Mouse (Mus musculus) kidney, adult 11 months (tissue): ENCODE results near the gene Itga7.
A peak's percentile ranks its signal among the peaks of the same experiment; 100 is the strongest.

Experiments used
- DNase-seq: peaks from one replicate; pipeline ENCODE4 v3.0.0; 2022

Gene Itga7

DNA sequence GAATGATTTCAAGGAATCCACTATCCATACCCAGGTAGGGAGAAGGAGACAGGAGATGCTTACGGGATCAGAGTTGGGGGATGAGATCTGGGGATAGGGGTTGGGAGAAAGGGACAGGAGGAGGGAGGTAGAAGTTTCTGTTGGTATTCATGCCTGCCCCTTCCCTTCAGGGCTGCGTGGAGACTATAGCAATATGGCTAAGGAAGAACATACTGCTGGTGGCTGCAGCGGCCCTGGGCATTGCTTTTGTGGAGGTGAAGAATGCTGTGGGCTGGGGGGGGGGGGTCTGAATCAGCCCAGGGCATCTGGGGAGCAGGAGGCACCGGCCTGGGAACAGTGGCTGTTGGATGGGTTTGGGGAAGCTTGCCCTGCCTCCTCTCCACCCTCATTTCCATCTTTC, 21.4 kb upstream of the Itga7 start:
- no peak for DNase-seq

DNA sequence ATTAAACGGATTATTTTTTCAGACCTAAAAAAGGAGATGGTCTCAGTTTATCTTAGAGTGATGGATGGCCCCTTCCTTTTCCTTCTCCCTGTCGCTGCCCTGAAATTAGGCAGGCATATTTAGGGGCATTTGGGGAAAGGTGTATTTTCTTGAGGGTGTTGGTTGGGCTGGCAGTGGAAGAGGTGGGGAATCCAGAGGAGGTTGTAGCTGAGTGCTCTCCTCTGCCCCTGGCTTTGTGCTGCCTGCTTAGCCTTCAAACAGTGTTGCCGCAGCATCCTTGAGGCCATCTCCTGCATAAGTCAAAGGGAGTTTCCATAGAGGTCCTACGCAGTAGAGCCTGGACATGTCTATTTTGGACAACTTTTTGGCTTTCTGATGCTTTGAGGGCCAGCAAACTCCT, 20.8 kb upstream of the Itga7 start:
- DNase-seq = no peak

DNA sequence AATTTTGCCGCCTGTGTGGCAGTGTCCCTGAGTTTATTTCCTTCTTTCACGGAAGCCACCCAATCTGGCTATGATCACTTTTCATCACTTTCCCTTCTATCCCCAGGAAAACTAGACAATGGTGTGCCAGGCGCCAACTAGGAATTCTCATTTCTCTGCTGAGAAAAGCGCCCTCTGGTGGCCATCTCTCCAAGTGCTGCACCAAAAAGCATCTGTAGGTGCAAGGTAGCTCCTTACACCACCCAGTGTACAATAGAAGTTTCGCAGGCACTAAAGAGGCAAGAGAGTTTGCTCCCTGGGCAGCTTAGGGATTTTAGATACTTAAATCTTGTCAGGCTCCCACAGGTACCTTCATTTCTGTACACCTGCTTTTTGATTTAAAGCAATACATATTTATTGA, 20.4 kb upstream of the Itga7 start:
- peak; percentile 88 for DNase-seq

DNA sequence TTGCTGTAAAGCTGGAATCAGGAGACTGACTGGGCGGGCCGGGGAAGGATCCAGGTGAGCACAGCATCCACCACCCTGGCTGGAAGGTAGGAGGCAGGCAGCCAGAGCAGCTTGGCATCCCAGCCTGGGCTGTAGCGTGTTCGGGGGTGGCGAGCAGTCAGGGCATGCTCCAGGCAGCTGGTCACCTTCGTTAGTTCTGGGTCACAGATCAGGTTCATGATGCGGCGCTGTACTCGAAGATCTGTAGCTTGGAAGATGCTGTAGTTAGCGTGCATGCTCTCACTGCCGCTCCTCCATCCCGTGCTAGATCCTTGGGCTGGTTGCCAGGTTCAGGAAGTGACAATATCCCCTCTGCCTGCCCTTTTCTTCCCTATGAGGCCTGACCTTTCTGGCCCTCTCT, 19.9 kb upstream of the Itga7 start:
- DNase-seq = peak; percentile 53

DNA sequence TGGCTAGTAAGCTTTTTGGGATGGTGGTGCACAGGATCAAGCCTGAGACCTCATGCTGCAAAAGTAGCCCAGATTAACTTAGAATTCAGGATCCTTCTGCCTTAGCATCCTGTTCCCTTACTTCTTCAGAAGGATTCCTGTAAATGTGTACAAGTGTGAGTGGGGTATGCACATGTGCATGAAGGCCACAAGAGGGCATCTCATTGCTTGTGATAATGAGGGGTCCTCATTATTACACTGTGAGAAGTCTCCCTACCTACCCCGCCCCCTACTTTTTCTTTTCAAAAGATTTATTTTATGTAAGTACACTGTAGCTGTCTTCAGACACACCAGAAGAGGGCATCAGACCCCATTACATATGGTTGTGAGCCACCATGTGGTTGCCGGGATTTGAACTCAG, 18.1 kb upstream of the Itga7 start:
- DNase-seq = peak; percentile 4

DNA sequence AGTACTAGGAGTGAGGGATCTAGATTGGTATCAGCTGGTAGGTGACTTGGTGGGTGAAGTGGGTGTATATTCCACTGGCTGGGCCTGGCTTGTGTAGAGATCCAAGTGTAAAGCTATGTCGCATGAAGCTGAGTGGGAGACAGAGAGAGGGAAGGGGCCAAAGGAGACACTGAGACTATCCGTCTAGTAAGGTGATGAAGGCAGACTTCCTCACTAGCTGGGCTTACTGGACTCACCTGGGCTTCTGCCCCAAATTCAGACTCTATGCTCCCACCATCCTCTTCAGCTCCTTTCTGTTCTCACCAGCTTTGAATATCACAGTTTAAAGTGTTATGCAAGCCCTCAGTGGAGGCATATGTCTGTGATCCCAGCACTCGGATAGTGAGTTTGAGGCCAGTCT, 17.0 kb upstream of the Itga7 start:
- no peak for DNase-seq

DNA sequence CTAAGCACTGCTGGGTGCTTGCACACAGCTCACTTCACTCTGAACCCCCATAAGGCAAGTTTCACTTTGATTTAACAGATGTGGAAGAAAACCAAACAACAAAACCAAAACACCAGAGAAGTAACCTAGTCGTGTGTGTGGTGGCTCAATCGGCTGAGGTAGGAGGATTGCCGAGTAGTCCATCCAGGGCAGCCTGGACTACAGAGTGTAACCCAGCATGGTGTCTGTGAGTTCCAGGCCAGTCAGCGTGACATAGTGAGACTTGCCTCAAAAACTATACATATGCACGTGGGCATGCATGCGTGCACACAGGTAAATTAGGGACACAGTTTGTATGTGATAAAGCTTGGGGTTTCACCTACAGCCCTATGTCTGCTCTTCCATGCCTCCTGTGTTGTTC, 16.2 kb upstream of the Itga7 start:
- DNase-seq = no peak

DNA sequence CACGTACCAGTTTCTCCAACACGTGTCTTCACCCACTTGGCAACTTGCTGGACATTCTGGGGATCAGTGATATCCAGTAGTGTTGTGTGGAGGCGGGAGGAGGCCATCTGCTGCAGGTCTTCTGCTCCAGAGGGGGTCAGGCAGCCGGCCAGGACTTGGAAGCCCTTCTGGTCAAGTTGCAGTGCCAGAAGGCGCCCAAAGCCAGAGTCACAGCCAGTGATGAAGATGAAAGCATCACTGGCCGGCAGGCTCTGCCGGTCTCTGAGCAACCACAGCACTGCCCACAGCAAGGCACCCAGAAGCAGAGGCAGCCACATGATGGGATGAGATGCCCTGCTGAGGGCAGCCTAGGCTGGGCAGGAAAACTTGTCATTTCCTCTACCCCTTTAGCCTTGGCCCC, 15.4 kb upstream of the Itga7 start:
- peak; percentile 60 for DNase-seq

DNA sequence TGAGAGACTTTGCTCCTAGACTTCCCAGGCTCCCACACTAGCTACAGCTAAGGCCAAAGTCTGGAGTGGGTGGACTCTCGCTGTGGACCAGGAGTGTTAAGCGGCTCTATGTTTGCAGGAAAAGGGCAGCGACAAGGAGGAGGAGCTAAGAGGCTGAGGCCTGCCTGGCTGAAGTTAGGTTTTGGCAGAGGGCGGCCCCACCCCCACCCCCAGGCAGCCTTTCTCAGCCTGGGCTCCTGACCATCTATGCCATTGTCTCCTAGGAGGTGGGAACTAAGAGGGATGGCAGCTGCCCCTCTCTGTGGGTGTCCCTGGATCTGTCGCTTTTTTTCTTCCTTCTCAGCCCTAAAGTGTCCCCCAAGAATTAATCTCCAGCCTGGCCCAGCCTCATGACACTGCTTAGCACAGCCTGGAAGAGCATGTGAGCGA, 14.4 kb upstream of the Itga7 start:
- peak; percentile 90 for DNase-seq

DNA sequence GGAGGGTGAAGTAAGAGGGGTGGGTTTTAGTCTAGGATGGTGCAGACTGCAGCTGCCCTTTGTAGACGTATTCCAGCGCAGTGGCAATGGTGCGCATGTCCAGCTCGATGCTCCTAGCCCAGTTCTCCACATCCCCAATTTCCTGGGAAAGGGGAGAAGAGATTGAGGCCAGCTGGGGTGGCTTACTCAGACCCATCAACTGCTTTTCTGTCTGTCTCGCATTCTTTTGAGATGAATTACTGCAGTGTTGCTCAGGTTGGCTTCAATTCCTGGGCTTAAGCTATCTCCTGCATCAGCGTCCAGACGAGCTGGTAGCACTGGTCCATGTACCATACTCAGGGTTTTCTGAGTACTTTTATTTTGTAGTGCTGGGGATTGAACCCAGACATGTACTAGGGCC, 13.7 kb upstream of the Itga7 start:
- peak; percentile 10 for DNase-seq

DNA sequence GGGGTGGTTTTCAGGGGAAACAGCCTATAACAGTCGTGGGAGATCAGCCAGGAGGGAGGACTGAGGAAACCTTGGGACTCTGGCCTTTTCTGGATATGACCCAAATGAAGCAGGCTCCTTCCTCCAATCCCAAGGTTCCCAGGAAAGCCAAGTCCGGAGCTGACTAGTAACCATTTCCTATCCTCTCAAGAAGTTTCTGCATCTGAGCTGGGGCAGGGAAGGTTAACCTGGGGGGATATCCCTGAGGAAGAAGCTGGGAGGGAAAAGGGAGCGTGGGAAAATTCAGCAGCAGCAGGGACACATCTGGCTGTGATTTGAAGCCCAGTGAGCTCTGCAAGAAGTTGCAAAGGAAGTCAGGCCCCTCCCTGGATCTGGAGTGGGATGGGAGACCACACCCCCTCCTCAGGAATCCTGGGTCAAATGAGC, 12.9 kb upstream of the Itga7 start:
- DNase-seq = peak; percentile 72

DNA sequence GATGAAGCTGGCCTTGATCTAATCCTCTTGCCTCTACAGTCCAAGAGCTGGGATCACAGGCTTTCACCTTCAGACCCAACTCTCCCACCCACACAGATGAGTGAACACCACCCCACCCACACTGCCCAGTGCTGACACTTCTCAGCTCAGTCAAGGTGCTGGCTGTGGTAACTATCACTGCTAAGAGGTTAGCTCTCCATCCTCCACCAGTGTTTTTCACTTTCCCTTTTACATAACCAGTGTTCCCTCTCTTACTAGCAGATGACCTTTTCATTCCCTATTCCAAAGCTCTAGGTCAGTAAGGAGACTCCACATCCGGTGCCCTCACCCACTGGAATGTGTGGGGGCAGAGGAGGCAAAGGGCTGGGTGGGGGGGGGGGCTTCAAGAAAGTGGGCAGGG, 12.4 kb upstream of the Itga7 start:
- peak; percentile 28 for DNase-seq

DNA sequence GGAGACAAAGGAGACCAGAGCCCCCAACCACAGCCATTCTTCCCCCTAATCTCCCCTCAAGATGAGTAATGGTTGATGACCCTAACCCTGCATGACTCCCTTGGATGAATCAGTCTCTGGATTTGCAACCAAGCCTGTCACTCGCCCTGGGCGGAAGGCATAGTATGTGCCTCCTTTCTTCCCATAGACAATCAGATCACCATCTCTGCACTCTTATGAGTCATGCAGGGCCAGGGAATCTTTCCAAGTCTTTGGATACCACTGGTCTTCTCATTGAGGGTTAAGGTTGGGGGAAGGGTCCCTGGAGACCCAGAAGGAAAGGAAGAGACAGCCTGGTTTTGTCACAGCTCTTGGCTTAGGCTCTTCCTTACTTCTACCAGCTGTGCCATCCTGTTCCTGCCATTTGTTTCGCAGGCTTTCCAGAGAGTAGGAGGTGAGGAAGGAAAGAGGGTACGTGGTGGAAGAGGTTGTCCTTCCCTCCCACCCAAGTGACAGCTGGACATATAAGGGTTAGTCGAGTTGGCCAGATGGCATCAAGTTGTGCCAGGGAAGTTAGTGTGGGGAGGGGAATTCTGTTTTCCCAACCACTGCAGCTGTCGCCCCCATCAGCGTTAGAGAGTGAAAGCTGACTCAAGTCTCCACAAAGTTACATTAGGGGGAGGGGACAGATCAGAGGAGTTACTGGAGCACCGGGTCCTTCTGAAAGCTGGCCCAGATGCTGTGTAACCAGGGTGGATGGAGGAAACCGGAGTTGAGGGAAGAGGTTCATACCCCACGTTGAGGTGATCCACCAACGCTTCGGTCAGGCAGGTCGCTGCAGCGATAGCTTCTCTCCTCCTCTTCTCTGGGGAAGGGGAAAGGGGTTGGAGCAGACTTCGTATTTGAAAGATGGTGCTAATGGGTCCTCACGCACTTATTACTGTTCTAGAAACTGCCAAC, 11.5 kb upstream of the Itga7 start:
- DNase-seq = peak; percentile 30

DNA sequence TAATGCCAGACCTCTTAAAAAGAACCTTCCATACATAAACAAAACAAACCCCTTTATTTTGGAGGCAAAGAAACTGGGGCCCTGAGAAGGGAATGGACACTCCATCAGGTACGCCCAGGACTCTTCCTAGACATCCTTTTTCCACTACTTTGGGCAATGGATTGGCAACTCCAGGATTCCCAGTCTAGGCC, 10.9 kb upstream of the Itga7 start, which contains the start of gene Rdh5:
Gene Rdh5, minus strand, starts transcription at position 67 of the 191 bp plus-strand sequence.
- DNase-seq = no peak

DNA sequence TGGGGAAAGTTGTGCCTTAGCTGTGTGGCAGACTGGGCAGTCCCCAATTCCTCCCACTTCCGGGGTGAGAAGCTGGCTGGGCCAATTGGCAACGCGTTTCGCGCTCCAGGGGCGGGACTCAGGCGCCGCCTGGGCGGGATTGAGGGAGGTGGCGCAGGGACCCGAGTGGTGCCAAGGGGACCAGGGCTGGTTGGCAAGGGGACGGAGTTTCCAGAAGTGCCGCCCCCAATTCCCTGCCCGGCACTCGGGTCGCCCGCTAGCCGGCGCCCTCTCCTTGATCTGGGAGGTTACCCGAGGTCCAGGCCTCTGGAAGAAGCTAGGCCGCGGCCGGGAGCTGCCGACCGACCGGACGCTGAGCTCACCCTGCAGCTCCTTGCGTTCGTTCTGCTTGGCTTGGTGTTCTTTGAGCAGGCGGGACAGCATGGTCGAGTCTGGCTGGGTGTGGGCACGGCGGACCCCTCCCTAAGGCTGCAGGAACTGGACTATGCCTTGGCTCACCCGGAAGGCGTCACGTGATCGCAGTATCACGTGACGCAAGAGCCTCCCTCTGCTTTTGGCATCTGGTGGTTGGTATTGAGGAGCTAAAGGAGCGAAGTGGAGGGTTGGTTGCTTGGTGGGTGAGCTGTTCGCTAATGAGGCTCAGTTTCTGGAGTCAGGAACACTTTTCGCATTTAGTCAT, 10.5 kb upstream of the Itga7 start:
- DNase-seq = peak; percentile 98

DNA sequence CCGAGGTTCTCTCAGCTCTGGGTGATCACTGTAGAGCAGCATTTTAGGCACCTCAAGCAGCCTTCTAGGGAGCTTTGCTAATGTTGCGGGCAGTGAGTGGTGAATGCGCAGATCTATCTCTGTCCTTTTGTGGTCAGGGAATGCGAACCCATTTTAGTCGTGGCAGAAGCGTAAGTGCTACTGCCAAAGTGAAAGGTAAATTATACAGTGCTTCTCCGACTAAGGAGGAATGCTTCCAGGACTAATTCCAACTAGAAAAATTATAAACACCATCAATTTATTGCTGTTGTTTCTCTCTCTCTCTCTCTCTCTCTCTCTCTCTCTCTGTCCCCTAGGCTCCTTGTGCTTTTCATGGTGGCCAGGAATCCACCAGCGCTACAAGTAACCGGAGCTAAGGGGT, 9.7 kb upstream of the Itga7 start, which contains the start of gene Bloc1s1:
Gene Bloc1s1, minus strand, starts transcription at position 101 of the 400 bp plus-strand sequence.
- no peak for DNase-seq

DNA sequence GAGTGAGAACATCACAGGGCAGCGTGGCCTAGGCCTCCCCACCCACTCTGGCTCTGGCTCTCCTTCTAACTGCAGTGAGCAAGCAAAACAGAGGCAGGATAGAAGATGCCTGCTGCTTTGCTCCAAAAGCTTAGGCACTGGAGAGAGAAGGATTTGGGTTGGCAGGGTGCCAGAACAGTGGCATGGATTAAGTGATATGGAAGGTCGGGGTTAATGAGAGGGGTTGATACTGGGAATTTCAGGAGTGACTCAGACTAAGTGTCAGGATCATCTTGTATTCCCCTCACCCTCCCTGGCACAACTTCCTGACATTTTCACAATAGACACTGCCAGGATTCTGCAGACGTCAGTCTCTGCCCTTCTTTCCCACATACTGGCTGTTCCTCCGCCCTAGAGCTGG, 5.3 kb upstream of the Itga7 start:
- no peak for DNase-seq

DNA sequence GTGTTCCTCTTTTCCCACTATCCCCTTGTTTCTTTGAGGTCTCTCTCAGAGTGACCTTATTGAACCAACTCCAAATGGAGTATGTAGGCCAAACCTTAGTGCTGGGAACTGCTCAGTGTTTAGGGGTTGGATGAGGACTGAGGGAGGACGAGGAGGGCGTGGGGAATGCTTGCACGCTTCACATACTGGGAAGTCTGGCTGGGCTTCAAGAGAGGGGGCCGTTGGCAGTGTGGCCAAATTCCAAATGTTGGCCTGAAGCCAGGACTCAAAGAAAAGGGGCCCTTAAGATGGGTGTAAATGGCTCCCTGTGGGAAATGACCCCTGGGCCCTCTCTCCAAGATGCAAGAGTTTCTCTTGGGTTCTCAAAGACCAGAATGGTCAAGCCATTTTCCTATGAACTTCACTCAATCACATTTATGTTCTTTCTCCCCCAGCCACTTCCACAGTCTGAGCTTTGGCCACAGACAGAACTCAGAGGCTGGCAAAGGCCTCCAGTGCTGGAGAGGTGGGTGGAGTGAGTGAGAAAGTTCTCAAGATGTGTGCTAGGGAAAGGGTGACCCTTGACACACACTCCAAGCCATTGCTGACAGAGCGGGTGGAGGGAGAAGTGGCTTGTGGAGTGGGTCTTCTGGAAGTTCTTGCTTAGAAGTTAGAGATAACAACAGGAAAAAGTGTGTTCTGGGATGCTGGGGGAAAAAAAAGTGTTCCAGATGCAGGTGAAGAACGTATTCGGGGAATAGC, 3.8 kb upstream of the Itga7 start:
- DNase-seq = no peak

DNA sequence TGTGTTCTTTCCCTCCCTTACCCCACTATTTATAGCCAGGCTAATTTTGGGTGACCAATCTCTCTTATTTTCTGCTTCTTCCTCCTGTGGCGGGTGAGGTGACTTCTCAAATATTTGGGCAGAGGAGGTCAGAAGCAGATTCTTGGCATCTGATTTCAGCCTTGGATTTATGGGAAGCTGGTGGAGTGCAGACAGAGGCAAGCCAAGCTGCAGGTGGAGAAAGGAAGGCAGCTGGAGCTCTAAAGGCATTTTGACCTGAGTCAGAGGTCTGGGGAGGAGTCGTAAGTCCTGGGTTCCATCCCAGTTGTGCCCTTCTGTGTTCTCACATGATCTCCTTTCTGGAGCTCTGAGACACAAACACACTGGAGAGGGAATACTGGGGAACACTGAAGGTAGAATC, 2.2 kb upstream of the Itga7 start:
- no peak for DNase-seq

DNA sequence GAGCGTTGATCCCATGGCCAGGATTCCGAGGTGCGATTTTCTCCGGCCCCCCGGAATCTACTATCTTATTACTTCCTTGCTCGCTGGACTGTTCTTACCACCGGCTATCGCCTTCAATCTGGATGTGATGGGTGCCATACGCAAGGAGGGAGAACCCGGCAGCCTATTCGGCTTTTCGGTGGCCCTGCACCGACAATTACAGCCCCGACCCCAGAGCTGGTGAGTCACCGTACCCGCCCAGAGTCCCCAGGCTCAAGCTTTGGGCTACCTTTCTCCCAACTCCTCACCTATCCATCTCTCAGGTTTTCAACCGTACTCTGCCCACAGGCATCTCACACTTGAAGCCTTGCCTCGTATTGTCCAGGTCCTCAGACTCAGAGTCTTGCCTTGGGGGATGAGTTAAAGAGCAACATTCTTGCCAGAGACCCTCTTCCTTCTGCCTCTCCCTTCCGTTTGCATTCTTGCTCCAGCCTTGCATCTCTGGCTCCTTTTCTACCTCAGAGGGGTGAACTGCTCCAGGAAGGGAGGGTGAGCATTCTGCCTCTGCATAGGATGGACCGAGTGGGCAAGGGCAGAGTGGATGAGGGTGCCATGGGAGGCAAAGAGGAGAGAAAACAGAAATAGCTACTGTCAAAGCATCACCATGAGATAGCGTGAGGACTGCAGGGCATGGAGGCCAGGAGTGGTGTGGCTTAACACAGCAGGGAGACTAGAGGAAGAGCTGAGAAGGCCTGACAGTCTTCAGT, 531 bp downstream of the Itga7 start:
- DNase-seq = no peak

DNA sequence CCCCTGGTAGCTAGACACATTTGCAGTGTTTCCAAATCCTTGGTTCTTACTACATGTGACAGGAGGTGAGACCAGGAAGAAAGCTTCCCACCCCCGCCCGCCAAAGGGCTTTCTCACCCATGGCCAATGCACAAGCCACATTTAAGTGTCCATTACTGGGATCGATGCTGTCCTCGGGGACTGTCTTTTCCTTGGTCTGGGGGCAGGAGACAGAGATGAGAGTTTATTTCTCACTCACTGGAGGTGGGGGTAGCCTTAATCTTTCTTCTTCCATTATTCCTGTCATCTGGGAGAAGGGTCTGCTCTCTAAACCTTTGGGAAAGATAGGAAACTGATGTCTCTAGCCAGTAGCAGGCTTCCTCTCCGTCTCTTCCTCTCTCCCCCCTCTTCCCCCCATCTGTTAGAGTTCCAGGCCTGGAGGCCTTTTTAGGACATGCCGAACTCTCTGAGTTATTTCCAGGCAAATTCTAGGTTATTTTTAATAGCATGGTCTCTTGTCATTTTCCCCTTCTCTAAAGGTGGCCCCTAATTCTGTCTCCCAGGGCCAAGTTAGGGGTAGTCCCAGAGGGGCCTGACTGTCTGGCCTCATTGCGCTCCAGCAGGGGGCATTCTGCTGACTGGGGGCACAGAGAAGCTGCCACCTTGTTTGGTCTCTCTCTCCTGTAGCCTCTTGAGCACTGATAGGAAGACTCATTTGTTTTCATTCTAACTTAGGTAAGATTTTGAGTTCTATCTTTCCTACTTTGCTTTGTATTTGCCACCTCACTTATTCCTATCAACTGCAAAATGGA, 1.6 kb downstream of the Itga7 start:
- DNase-seq = no peak

DNA sequence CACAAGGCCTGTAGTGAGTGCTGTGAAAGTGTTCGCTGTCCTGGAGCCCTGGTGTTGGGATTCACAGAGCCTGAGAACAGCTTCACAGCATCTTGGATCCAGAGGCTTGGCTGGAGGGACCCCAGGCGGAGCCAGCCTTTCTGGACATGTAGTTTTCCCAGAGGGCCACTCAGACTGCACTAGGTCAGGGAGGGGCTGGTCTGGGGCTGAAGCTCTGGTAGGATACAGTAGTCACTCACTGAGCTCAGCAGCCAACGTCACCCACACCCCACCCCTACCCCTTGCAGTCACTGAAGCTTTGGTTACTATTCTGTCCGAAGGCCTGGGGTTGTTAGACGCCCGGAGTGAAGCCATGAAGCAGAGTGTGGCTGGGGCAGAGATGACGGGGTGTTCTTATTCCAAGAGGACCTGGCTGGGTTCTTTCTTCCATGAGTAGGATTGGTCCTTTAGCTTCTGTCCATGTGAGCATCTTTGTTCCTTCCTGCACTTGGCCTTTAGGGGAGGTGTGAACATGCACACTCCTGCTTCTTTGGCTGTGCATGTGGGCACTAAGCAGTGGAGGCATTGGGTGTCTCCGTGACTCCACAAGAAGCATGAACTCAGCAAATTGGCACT, 2.3 kb downstream of the Itga7 start:
- DNase-seq = no peak
